Mouse (Mus musculus) gastrocnemius, adult 18-20 months (tissue): ENCODE data around the gene Egfl6. TPM values are rescaled to one million over a fixed set of nuclear protein-coding genes. Genes with fewer than 3 reads are reported as not detected.
"Not testable (repeated sequence)": the region's sequence is repeated elsewhere in the genome, so short reads cannot be mapped to it uniquely, and the experiment has no call there.

Experiments used
- DNase-seq: peaks from one replicate; pipeline ENCODE4 v3.0.0; 2021; ENCODE audit warnings: low spot score
- total RNA-seq, 2 experiments: library from RNA; stranded (reverse); gene quantifications; 2 replicates each; pipeline ENCODE4 v1.2.3; 2021

The Egfl6 gene
- total RNA-seq, 2 experiments from 2014 or later: 0.11 to 0.38 TPM

GRCm38 (mm10) chrX:166518345-166518744, 67.2 kb downstream of the Egfl6 start, which contains the start of gene Tceanc:
Gene Tceanc, minus strand, starts transcription at chrX:166518567.
- DNase-seq: peak; percentile 29

- DNase-seq: no peak
These were observed 68.9 kb downstream of the Egfl6 start for GRCm38 (mm10) chrX:166516631-166517030.

- DNase-seq: no peak
These were observed 69.6 kb downstream of the Egfl6 start for GRCm38 (mm10) chrX:166515923-166516322.

GRCm38 (mm10) chrX:166514035-166514434, 71.5 kb downstream of the Egfl6 start:
- not testable (repeated sequence) for DNase-seq

GRCm38 (mm10) chrX:166512071-166512470, 73.4 kb downstream of the Egfl6 start:
- no peak for DNase-seq

GRCm38 (mm10) chrX:166511107-166511506, 74.4 kb downstream of the Egfl6 start:
- DNase-seq: no peak

GRCm38 (mm10) chrX:166509761-166510738, 75.5 kb downstream of the Egfl6 start:
- DNase-seq: peak; percentile 94

GRCm38 (mm10) chrX:166504421-166504820, 81.1 kb downstream of the Egfl6 start:
- no peak for DNase-seq

- DNase-seq: no peak
These were observed 85.9 kb downstream of the Egfl6 start for GRCm38 (mm10) chrX:166499496-166500190.

GRCm38 (mm10) chrX:166497771-166498170, 87.7 kb downstream of the Egfl6 start:
- no peak for DNase-seq

GRCm38 (mm10) chrX:166495052-166495451, 90.5 kb downstream of the Egfl6 start:
- no peak for DNase-seq

- peak; percentile 91 for DNase-seq
These were observed 106.0 kb downstream of the Egfl6 start, which contains the start of gene Rab9 for GRCm38 (mm10) chrX:166479365-166479983. Gene Rab9, minus strand, starts transcription at chrX:166479867.

GRCm38 (mm10) chrX:166478631-166479364, 106.7 kb downstream of the Egfl6 start:
- no peak for DNase-seq

- DNase-seq: no peak
These were observed 108.1 kb downstream of the Egfl6 start for GRCm38 (mm10) chrX:166477393-166477792.

Other genes starting within 250 kb of the Egfl6 start
- gene Trappc2, start 145.1 kb downstream of the Egfl6 start, total RNA-seq: 10 to 100 TPM; 16.5 to 19.3 TPM
- gene Ofd1, start 145.0 kb downstream of the Egfl6 start, total RNA-seq: 1 to 10 TPM; 4.5 to 6.1 TPM
- gene Rab9, start 105.9 kb downstream of the Egfl6 start, total RNA-seq: 10 to 100 TPM; 17.6 to 20.6 TPM
- gene Tceanc, start 67.2 kb downstream of the Egfl6 start, total RNA-seq: 1 to 10 TPM; 1.5 to 4.4 TPM